Mouse (Mus musculus): ENCODE data around the gene Brwd1.

- TF ChIP-seq GATA1 (IDR thresholded peaks at IDR 0.05; ENCODE audit: low read length) (no peak), TAL1 (IDR thresholded peaks at IDR 0.05; ENCODE audit: low read length) (no peak)
Observed at GRCm38 (mm10) chr16:95955716-95956346, 126.5 kb downstream of the Brwd1 start.
